Mouse (Mus musculus) intestine, postnatal 0 days (tissue): ENCODE measurements at regions not wholly inside any gene's neighbourhood (a gene's known extent, or its start where the extent isn't known, plus 50 kb on each side); places are given as distances from the start of the nearest gene placed in this dataset.

Source experiments
- ATAC-seq: fragments of 200-750 bp; cut with Nextera tagmentation; 2 replicates; pipeline ENCODE4 v1.8.0; 2017; ENCODE audit warnings: mild to moderate bottlenecking, moderate TSS enrichment, moderate library complexity
- H3K27ac ChIP-seq: fragments of 300-500 bp; sonication (generic); 2 replicates; pipeline ENCODE4 v1.5.1; 2014; ENCODE audit warnings: mild to moderate bottlenecking, low read depth, low read length, moderate library complexity
- H3K27me3 ChIP-seq: fragments of 300-500 bp; sonication (generic); replicated peaks from 2 replicates; pipeline ENCODE4 v1.6.1; 2014; ENCODE audit warnings: low read length, mixed read lengths; ENCODE audit not compliant: control insufficient read depth, insufficient read depth
- H3K36me3 ChIP-seq: fragments of 300-500 bp; sonication (generic); 2 replicates; pipeline ENCODE4 v1.6.1; 2014; ENCODE audit warnings: mild to moderate bottlenecking, moderate library complexity; ENCODE audit not compliant: control insufficient read depth, insufficient read depth
- H3K4me1 ChIP-seq: fragments of 300-500 bp; sonication (generic); replicated peaks from 2 replicates; pipeline ENCODE4 v1.6.1; 2014; ENCODE audit warnings: antibody characterized with exemption, low read length, mixed read lengths; ENCODE audit not compliant: control insufficient read depth, insufficient read depth
- H3K4me2 ChIP-seq: fragments of 300-500 bp; sonication (generic); replicated peaks from 2 replicates; pipeline ENCODE4 v1.6.1; 2014; ENCODE audit warnings: low read depth, mild to moderate bottlenecking, moderate library complexity
- H3K4me3 ChIP-seq: fragments of 300-500 bp; sonication (generic); 2 replicates; pipeline ENCODE4 v1.5.1; 2014; ENCODE audit warnings: low read depth, low read length
- H3K9ac ChIP-seq: fragments of 300-500 bp; sonication (generic); 2 replicates; pipeline ENCODE4 v1.6.1; 2014; ENCODE audit warnings: mild to moderate bottlenecking, low read depth, low read length
- H3K9me3 ChIP-seq: fragments of 300-500 bp; sonication (generic); 2 replicates; pipeline ENCODE4 v1.6.1; 2016; ENCODE audit warnings: mixed run types; ENCODE audit not compliant: control insufficient read depth
- CTCF ChIP-seq: sonication (generic); IDR thresholded peaks from 2 replicates; pipeline ENCODE4 v1.5.1; 2016; ENCODE audit warnings: low read depth, mild to moderate bottlenecking, control low read depth, antibody characterized with exemption, moderate library complexity
- WGBS: fragments of 180-500 bp; shearing (Covaris S2); extraction: QIAGEN DNeasy Blood & Tissue Kit; methylation state at CpG from one replicate; pipeline ENCODE4 v1.1.7; 2014; 5-methylcytosine and 5-hydroxymethylcytosine counted together

- Histone ChIP-seq H3K9me3 (no peaks in the 10 kb centered on the region), H3K27me3 (no peaks in the 10 kb centered on the region), H3K27ac (no peak overlapping the region), H3K4me1 (no peaks in the 10 kb centered on the region), H3K4me2 (no peak overlapping the region), H3K4me3 (no peak overlapping the region), H3K9ac (no peak overlapping the region), H3K36me3 (no peaks in the 10 kb centered on the region)
- ATAC-seq = no peak
- no peak for TF ChIP-seq CTCF
- WGBS = 73% methylated on average over 4 of the region's 4 CpGs
Measured at GRCm38 (mm10) chr13:47896646-47897045, 364.4 kb upstream of the Id4 start.

DNA sequence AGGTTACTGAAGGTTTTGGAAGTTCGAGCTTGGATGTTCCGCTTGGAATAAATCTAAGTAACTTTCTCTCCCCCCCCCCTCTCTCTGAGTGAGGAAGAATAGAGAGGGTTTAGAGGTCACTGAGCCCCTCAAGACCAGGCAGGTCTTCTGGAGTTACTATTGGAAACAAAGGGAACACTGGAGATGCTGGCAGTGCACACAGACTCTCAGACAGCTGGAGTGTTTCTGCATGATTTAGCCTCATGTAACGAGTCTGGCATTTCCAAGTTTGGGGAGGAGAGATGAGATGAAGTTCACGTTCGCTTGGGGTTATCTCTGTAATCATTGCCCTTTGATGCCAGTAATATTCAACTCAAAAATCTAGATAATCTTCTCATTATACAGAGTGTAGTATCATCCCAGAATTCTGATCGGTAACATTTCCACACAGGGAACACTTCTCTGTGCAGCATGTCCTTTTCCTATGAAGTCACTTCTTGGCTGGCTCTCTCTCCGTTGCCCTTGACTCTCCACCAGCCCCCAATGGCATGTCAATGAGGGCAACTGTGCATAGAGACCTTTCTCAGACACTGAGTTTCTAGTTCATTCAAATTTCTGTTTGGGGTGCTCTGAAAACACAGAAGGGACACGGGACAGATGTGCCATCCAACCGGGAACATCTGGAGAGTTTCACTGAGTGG is 351.0 kb upstream of the Id4 start:
- no peak overlapping the region for H3K9ac ChIP-seq
- no peak for ATAC-seq
- no peak overlapping the region for H3K27ac ChIP-seq
- H3K4me1 ChIP-seq = no peaks in the 10 kb centered on the region
- no peaks in the 10 kb centered on the region for H3K9me3 ChIP-seq
- WGBS = 76% methylated on average over 9 of the region's 9 CpGs
- H3K4me3 ChIP-seq = no peak overlapping the region
- H3K36me3 ChIP-seq = no peaks in the 10 kb centered on the region
- H3K27me3 ChIP-seq = no peaks in the 10 kb centered on the region
- TF ChIP-seq CTCF = no peak
- no peak overlapping the region for H3K4me2 ChIP-seq

DNA sequence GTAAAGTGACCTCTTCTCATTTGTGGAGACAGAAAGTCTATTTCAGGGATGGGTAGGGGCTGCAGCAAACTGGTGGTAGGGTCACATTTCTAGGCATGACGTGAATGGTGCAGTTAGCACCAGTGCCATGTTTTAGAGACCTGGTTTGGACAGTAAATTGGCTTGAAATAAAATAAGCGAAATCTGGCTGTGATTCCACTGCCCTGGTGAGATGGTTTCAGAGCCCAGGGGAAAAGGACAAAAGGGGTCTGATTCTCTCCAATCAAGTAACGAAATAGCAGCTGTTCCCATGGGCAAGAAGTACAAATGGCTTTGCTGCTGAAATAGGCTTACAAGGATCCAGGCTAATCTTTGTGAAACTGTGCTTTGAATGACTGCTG is 350.5 kb upstream of the Id4 start:
- H3K27ac ChIP-seq = no peak overlapping the region
- no peaks in the 10 kb centered on the region for H3K4me1 ChIP-seq
- H3K9ac ChIP-seq = no peak overlapping the region
- H3K27me3 ChIP-seq = no peaks in the 10 kb centered on the region
- no peak overlapping the region for H3K4me3 ChIP-seq
- H3K36me3 ChIP-seq = no peaks in the 10 kb centered on the region
- ATAC-seq = no peak
- no peak overlapping the region for H3K4me2 ChIP-seq
- H3K9me3 ChIP-seq = no peaks in the 10 kb centered on the region
- TF ChIP-seq CTCF = no peak
- 82% methylated on average over 3 of the region's 3 CpGs for WGBS

- Histone ChIP-seq H3K27ac (no peak overlapping the region), H3K9ac (no peak overlapping the region), H3K4me1 (no peaks in the 10 kb centered on the region), H3K4me2 (no peak overlapping the region), H3K27me3 (no peaks in the 10 kb centered on the region), H3K9me3 (no peaks in the 10 kb centered on the region), H3K36me3 (no peaks in the 10 kb centered on the region), H3K4me3 (no peak overlapping the region)
- no peak for TF ChIP-seq CTCF
- ATAC-seq = no peak
- 78% methylated on average over 8 of the region's 8 CpGs for WGBS
Measured at GRCm38 (mm10) chr13:47916456-47916855, 344.6 kb upstream of the Id4 start.

DNA sequence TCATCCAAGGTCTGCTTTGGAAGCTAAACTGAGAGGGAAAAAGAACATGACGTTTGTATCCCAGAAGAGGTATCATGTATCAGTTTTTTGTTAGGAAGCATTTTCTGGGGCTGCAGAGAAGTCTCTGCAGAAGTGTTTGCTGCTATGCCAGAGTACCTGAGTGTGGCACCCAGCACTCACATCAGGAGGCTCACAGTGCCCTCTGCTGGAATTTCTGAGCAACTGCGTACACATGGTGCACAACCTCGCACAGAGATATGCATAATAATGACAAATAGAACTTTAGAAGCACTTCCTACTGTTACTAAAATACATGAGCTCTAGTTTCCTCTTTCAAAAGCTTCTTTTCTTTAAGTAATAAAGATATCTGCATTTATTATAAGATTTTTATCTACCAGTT is 343.7 kb upstream of the Id4 start:
- 97% methylated on average over 3 of the region's 3 CpGs for WGBS
- H3K27me3 ChIP-seq = no peaks in the 10 kb centered on the region
- peak; percentile 42 for TF ChIP-seq CTCF
- H3K27ac ChIP-seq = no peak overlapping the region
- H3K36me3 ChIP-seq = no peaks in the 10 kb centered on the region
- H3K9me3 ChIP-seq = no peaks in the 10 kb centered on the region
- no peak overlapping the region for H3K4me3 ChIP-seq
- no peak overlapping the region for H3K4me2 ChIP-seq
- no peak overlapping the region for H3K9ac ChIP-seq
- H3K4me1 ChIP-seq = no peaks in the 10 kb centered on the region
- ATAC-seq = no peak

DNA sequence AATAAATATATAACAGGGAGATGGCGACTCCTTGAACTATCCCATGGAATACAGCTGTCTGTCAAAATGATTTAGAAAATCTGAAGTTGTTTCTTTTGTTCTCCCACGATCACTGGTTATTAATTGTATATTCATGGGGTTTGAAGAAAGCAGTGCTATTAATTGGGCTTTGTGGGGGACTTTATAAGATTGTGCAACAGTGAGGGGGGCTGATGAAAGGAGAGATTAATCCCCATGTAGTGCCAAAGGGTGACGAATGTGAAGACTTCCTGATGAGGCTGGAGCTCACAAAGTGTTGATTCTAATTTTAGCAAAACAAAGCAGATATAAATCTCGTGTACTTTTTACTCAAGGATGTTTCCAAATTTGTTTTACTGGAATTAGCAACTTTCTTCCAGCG is 340.0 kb upstream of the Id4 start:
- no peak overlapping the region for H3K27ac ChIP-seq
- H3K36me3 ChIP-seq = no peaks in the 10 kb centered on the region
- no peak overlapping the region for H3K9ac ChIP-seq
- no peaks in the 10 kb centered on the region for H3K9me3 ChIP-seq
- H3K4me3 ChIP-seq = no peak overlapping the region
- TF ChIP-seq CTCF = no peak
- 51% methylated on average over 5 of the region's 5 CpGs for WGBS
- no peaks in the 10 kb centered on the region for H3K27me3 ChIP-seq
- ATAC-seq = no peak
- no peaks in the 10 kb centered on the region for H3K4me1 ChIP-seq
- no peak overlapping the region for H3K4me2 ChIP-seq

GRCm38 (mm10) chr13:47940696-47941095 is 320.3 kb upstream of the Id4 start:
- H3K27me3 ChIP-seq = no peaks in the 10 kb centered on the region
- no peak overlapping the region for H3K27ac ChIP-seq
- no peak for ATAC-seq
- H3K4me1 ChIP-seq = no peaks in the 10 kb centered on the region
- H3K36me3 ChIP-seq = no peaks in the 10 kb centered on the region
- H3K4me2 ChIP-seq = no peak overlapping the region
- H3K4me3 ChIP-seq = no peak overlapping the region
- H3K9ac ChIP-seq = no peak overlapping the region
- H3K9me3 ChIP-seq = no peaks in the 10 kb centered on the region
- TF ChIP-seq CTCF = no peak
- WGBS = 86% methylated on average over 2 of the region's 2 CpGs
